Mouse (Mus musculus) stomach, embryonic 16.5 days (tissue): ENCODE results near the gene Hpcal4. TPM values are rescaled to one million over a fixed set of nuclear protein-coding genes. Genes with fewer than 3 reads are reported as not detected.

Experiments
- polyA plus RNA-seq: library from polyadenylated mRNA; unstranded; fragments of >200 nt; fragmentation: Nextera tagmentation; extraction: Ambion mirVana; gene quantifications from 2 replicates; pipeline ENCODE4 v1.2.1, GENCODE M21; 2015

Gene Hpcal4
- polyA plus RNA-seq, 1 experiment from 2014 or later, result 4.2 TPM

Other genes starting within 250 kb of the Hpcal4 start
- gene Mfsd2a, start 222.0 kb upstream of the Hpcal4 start, polyA plus RNA-seq, result 5.8 and 8.4 TPM in 2 replicates
- 13.0 and 13.8 TPM in 2 replicates for gene Mycl, start 187.6 kb upstream of the Hpcal4 start, polyA plus RNA-seq
- gene Trit1, start 166.6 kb upstream of the Hpcal4 start, polyA plus RNA-seq, result 20.1 and 21.2 TPM in 2 replicates
- 0.50 and 0.67 TPM in 2 replicates for gene Bmp8b, start 78.1 kb upstream of the Hpcal4 start, polyA plus RNA-seq
- 0.22 TPM in 1 of 2 replicates, not detected in the other for gene Oxct2b, start 67.0 kb upstream of the Hpcal4 start, polyA plus RNA-seq
- gene Ppie, start 43.3 kb upstream of the Hpcal4 start, polyA plus RNA-seq, result 79.4 and 85.4 TPM in 2 replicates
- not detected in 2 replicates for gene Nt5c1a, start 18.3 kb downstream of the Hpcal4 start, polyA plus RNA-seq
- 18.5 and 21.3 TPM in 2 replicates for gene Heyl, start 50.3 kb downstream of the Hpcal4 start, polyA plus RNA-seq
- gene Pabpc4, start 79.1 kb downstream of the Hpcal4 start, polyA plus RNA-seq, result 31.2 and 42.5 TPM in 2 replicates
- gene Oxct2a, start 140.4 kb downstream of the Hpcal4 start, polyA plus RNA-seq, result not detected in 2 replicates
- gene Bmp8a, start 160.0 kb downstream of the Hpcal4 start, polyA plus RNA-seq, result 0.48 and 0.65 TPM in 2 replicates